Mouse (Mus musculus) spleen, adult 2 months (tissue): Measurements from ENCODE around the gene Yeats4. TPM values are rescaled to one million over a fixed set of nuclear protein-coding genes. Genes with fewer than 3 reads are reported as not detected.

Experiments used
- DNase-seq, 2 experiments: peaks; one replicate each; pipeline versions ENCODE4 v3.0.0 to v3.0.0-alpha.2; 2012 to 2021; ENCODE audit warnings: low spot score in 2 of 2, low read depth in 1 of 2
- H3K27ac ChIP-seq: fragments of 200-500 bp; 2 replicates; pipeline ENCODE4 v1.5.1; 2012; ENCODE audit warnings: low read length, inconsistent platforms; ENCODE audit not compliant: insufficient read depth
- H3K27me3 ChIP-seq: fragments of 200-500 bp; 2 replicates; pipeline ENCODE4 v1.6.1; 2012; ENCODE audit warnings: mild to moderate bottlenecking, moderate library complexity, low read length, inconsistent platforms; ENCODE audit not compliant: control insufficient read depth, insufficient read depth
- H3K36me3 ChIP-seq: fragments of 200-500 bp; 2 replicates; pipeline ENCODE4 v1.6.1; 2012; ENCODE audit warnings: mild to moderate bottlenecking, low read length, inconsistent platforms; ENCODE audit not compliant: control insufficient read depth, insufficient read depth
- H3K4me1 ChIP-seq: fragments of 200-500 bp; 2 replicates; pipeline ENCODE4 v1.6.1; 2011; ENCODE audit warnings: inconsistent platforms; ENCODE audit not compliant: control insufficient read depth, insufficient read depth, insufficient read length
- H3K4me3 ChIP-seq: fragments of 200-500 bp; 2 replicates; pipeline ENCODE4 v1.5.1; 2011; ENCODE audit warnings: mild to moderate bottlenecking, inconsistent platforms; ENCODE audit not compliant: insufficient read depth, insufficient read length; ENCODE audit errors: extremely low read depth
- CTCF ChIP-seq: fragments of 200-500 bp; IDR thresholded peaks from 2 replicates; pipeline ENCODE4 v1.5.1; 2011; ENCODE audit warnings: mild to moderate bottlenecking, inconsistent platforms; ENCODE audit not compliant: insufficient read depth, insufficient read length, insufficient replicate concordance; ENCODE audit errors: extremely low read depth
- POLR2A ChIP-seq: fragments of 200-500 bp; IDR thresholded peaks from 2 replicates; pipeline ENCODE4 v1.6.1; 2011; ENCODE audit warnings: low read depth, low read length, inconsistent platforms
- WGBS: fragments of 180-500 bp; shearing (Covaris S2); methylation state at CpG from one replicate; pipeline ENCODE4 v1.1.7; 2018; 5-methylcytosine and 5-hydroxymethylcytosine counted together
- polyA plus RNA-seq: library from polyadenylated mRNA; depleted of rRNA; stranded (reverse); fragments of >200 nt; gene quantifications from 2 replicates; pipeline ENCODE4 v1.2.3, GENCODE M21; 2012; rRNA removed

The Yeats4 gene
- 27.5 and 29.4 TPM in 2 replicates for polyA plus RNA-seq

DNA sequence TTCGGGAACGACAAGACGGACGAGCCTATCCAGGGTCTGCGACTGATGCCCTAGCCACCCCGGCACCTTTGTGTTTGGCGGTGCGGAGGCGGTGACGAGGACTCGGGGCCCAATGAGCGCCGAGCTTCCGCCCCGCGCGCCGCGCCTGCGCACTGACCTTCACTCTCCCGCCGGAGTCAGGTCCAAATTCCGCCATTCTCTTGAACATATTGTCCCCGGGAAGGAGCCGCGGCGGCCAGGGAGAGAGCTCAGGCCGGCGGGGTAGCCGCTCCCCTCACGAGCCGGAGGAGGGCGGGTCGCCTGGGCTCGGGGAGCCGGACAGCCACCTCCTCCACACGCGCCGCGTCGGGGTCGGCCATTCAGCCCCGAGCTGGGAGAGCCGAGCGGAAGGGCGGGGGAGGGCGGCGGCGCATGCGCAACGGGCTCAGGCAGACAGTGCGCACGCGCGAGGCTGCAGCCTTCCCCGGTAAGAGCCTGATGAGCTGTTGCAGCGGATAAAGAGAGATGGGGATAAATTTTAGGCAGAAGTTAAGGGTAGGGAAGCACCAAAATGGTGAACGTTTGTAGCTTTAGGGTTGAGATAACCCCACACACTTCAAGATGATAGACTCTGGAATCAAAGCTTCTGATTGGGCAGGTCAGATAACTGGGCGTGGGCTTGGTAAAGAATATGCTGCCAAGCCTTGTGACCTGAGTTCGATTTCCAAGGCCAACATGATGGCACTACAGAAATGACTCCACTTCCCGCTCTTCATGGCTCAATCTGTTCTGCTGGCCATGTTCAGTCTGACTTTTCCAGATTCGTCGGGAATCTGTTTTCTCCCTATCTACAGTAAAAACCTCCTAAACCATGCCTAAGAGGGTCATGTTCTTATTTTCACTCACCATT is at the start of gene Yeats4:
Yeats4 (minus strand) TSS at position 406 of the 889 bp plus-strand sequence.
- 2% methylated on average over 61 of the region's 63 CpGs for WGBS
- peak within 1 kb of the TSS; percentile 95 for H3K27ac ChIP-seq
- DNase-seq: peak; percentile 89 to 90
- H3K4me1 ChIP-seq: no peaks in the 10 kb centered on the region
- TF ChIP-seq CTCF: no peak
- TF ChIP-seq POLR2A: peak; percentile 75
- peaks cover 18% of the 10 kb centered on the region for H3K36me3 ChIP-seq
- no peaks in the 10 kb centered on the region for H3K27me3 ChIP-seq
- peak within 1 kb of the TSS; percentile 75 for H3K4me3 ChIP-seq

DNA sequence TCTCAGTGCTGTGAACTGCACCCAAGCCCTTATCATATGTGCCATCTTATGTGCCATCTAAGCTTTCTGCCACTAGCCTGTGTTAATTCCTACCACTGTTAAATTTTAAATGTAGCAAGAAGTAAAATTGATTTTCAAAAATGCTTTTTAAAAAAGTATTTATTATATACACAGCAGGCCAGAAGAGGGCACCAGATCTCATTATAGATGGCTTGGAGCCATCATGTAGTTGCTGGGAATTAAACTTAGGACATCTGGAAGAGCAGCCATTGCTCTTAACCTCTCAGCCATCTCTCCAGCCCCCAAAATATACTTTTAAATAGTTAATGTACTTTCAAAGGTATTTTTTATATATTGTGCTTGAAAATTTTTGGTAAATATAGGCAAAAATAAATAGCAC is 47.7 kb upstream of the Yeats4 start:
- H3K27me3 ChIP-seq: no peaks in the 10 kb centered on the region
- no peaks in the 10 kb centered on the region for H3K4me1 ChIP-seq
- no peaks in the 10 kb centered on the region for H3K36me3 ChIP-seq
- TF ChIP-seq POLR2A: no peak
- no peak for TF ChIP-seq CTCF
- no peak overlapping the region for H3K27ac ChIP-seq
- no peak overlapping the region for H3K4me3 ChIP-seq
- DNase-seq: no peak

DNA sequence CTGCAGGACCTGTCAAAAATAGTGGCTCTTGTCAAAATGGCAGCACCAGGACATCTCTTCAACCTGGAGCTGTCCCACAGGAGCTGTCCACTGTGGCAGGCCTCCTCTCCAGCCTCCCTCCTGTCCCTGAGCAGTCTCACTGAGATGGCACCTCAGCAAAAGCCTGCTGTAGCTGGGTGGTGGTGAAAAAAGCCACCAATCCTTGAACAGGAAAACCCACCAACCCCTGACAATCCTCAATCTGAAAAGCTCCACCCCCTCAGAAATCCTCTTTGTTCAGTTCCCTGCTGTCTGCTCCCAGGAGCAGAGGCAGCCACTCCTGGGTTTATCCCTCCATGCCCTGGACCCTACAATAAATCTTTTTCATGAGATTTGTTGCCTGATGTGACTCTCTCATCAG is 35.6 kb upstream of the Yeats4 start:
- Histone ChIP-seq H3K27ac (no peak overlapping the region), H3K36me3 (no peaks in the 10 kb centered on the region), H3K4me1 (no peaks in the 10 kb centered on the region), H3K4me3 (no peak overlapping the region), H3K27me3 (no peaks in the 10 kb centered on the region)
- TF ChIP-seq CTCF: no peak
- no peak for DNase-seq

DNA sequence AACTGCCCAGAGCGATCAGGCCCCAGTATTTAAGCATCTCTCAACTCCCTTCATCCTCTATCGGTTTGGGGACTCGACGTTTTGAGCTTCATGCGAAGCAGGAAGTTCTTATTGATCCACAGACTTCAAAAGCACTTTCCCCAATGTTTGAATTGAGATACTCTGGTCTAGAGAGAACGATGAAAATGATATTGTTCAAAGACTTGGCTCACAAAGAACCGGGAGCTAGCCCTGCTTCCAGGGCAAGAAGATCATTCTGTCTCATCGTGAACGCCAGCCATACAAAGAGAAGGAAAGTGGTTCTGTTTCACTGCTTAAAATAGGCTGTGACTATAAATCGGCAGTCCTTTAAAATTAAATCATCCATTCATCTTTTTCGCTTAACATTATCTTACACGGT is 14.3 kb upstream of the Yeats4 start, which contains the start of gene 9530003J23Rik:
9530003J23Rik (minus strand) TSS at position 101 of the 400 bp plus-strand sequence.
- Histone ChIP-seq H3K36me3 (no peaks in the 10 kb centered on the region), H3K4me1 (no peaks in the 10 kb centered on the region), H3K27me3 (no peaks in the 10 kb centered on the region), H3K4me3 (no peak within 1 kb of the TSS), H3K27ac (no peak within 1 kb of the TSS)
- no peak for DNase-seq
- TF ChIP-seq CTCF: no peak
- no peak for TF ChIP-seq POLR2A
- 90% methylated on average over 12 of the region's 12 CpGs for WGBS

DNA sequence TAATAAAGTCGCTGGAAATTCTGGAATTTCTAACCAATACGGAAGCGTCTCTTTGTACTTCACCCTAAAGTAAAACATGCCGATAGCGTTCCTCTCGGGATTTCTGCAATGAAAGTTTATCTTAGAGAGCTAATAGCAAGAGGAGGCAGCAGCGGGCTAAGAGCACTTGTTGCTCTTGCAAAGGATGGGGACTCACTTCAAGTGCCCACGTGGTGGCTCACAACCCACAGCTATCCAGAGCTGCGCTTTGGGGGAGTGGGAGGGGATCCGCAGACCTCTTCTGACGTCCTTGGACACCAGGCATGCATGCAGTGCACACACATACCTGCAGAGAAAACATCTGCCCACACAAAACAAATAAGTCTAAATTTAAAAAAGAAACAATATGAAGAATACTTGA is 11.6 kb upstream of the Yeats4 start:
- H3K4me1 ChIP-seq: no peaks in the 10 kb centered on the region
- 74% methylated on average over 11 of the region's 11 CpGs for WGBS
- TF ChIP-seq CTCF (no peak), POLR2A (no peak)

DNA sequence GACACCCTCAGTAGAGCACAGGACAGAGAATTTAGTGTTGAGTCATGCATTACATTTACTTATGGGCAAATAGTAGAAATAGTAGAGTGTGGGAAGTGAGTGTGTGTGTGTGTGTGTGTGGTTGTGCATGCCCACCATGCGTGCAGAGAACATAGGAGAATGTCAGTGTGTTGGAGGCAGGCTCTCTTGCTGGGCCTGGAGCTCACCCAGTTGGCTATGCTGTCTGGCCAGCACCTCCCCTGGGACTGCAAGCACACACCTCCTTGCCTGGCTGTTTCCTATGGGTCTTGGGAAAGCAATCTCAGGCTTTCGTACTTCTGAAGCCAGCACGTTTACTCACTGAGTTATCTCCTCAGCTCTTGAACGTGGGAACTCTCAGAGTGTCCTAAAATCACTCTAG is 10.5 kb upstream of the Yeats4 start:
- H3K36me3 ChIP-seq: no peaks in the 10 kb centered on the region
- TF ChIP-seq POLR2A (no peak), CTCF (no peak)
- 76% methylated on average over 4 of the region's 4 CpGs for WGBS
- no peaks in the 10 kb centered on the region for H3K4me1 ChIP-seq
- no peaks in the 10 kb centered on the region for H3K27me3 ChIP-seq
- no peak overlapping the region for H3K4me3 ChIP-seq
- no peak overlapping the region for H3K27ac ChIP-seq
- no peak for DNase-seq

More for the DNA sequence above, 11.6 kb upstream of the Yeats4 start:
- no peak for DNase-seq
- no peak overlapping the region for H3K4me3 ChIP-seq
- H3K27ac ChIP-seq: no peak overlapping the region
- H3K27me3 ChIP-seq: no peaks in the 10 kb centered on the region
- H3K36me3 ChIP-seq: no peaks in the 10 kb centered on the region

DNA sequence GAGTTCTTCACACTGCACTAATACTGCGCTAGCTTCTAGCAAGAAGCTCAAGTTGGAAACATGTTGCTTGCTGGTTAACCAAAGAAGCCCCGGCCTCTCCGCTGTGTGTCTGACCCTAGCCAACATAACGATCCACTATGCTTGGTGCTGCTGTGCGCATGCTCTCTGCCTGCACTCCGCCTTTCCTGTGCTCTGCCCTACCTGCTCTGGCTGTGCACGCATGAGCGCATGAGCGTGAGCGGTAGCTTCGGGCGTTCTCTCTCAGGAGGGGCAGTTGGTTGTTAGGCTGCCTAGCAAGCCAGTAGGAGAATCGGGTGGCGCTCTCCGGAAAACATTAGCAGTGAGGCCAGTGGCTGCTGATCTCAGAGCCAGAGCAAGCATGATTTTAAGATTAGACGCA is 5.5 kb upstream of the Yeats4 start:
- TF ChIP-seq POLR2A (no peak), CTCF (no peak)
- 82% methylated on average over 16 of the region's 16 CpGs for WGBS
- H3K27me3 ChIP-seq: no peaks in the 10 kb centered on the region
- H3K27ac ChIP-seq: no peak overlapping the region
- DNase-seq: no peak
- no peaks in the 10 kb centered on the region for H3K36me3 ChIP-seq
- no peaks in the 10 kb centered on the region for H3K4me1 ChIP-seq
- no peak overlapping the region for H3K4me3 ChIP-seq
